Mouse (Mus musculus) gastrocnemius, postnatal 4 days (tissue): ENCODE results near the gene Cdca7. TPM values are rescaled to one million over a fixed set of nuclear protein-coding genes. Genes with fewer than 3 reads are reported as not detected.

Source experiments
- DNase-seq, 2 experiments: peaks; one replicate each; pipeline ENCODE4 v3.0.0; 2021 to 2022; ENCODE audit warnings: low spot score in 2 of 2, mixed read lengths in 2 of 2
- long read RNA-seq, 2 experiments: library from polyadenylated mRNA; stranded (forward); transcript quantifications; one replicate each; pipeline ENCODE4 v2.0.0; 2021
- total RNA-seq, 2 experiments: library from RNA; stranded (reverse); gene quantifications; 2 replicates each; pipeline ENCODE4 v1.2.3; 2021

Gene Cdca7
- 10 to 100 TPM; 16.4 to 17.6 TPM for total RNA-seq
- long read RNA-seq, experiment 1, transcript Cdca7-201 (9 exons, 2,424 nt), result major isoform, 25 of 31 reads
- long read RNA-seq, experiment 1, partial matches to known transcripts, result 2 of 31 reads
- long read RNA-seq, experiment 1, other reads (novel, unspliced or antisense), result 4 of 31 reads
- long read RNA-seq, experiment 2, transcript Cdca7-201 (9 exons, 2,424 nt), result major isoform, 34 of 46 reads
- long read RNA-seq, experiment 2, partial matches to known transcripts, result 4 of 46 reads
- long read RNA-seq, experiment 2, other reads (novel, unspliced or antisense), result 7 of 46 reads

- DNase-seq, result peak; percentile 53 to 78
These were observed at the start of gene Cdca7 for GRCm38 (mm10) chr2:72475797-72476485. Gene Cdca7, plus strand, starts transcription at chr2:72476159.

- DNase-seq, result no peak
These were observed 49.2 kb upstream of the Cdca7 start for GRCm38 (mm10) chr2:72426776-72427175.

- no peak for DNase-seq
These were observed 48.7 kb upstream of the Cdca7 start for GRCm38 (mm10) chr2:72427288-72427687.

- DNase-seq, result no peak
These were observed 36.9 kb upstream of the Cdca7 start for GRCm38 (mm10) chr2:72438941-72439533.

GRCm38 (mm10) chr2:72441010-72441409 is 34.9 kb upstream of the Cdca7 start:
- no peak for DNase-seq

GRCm38 (mm10) chr2:72442825-72443224 is 33.1 kb upstream of the Cdca7 start:
- DNase-seq, result no peak

GRCm38 (mm10) chr2:72443960-72444359 is 32.0 kb upstream of the Cdca7 start:
- no peak for DNase-seq

GRCm38 (mm10) chr2:72446106-72446505 is 29.9 kb upstream of the Cdca7 start:
- no peak for DNase-seq

GRCm38 (mm10) chr2:72446615-72447014 is 29.3 kb upstream of the Cdca7 start:
- no peak for DNase-seq

- no peak for DNase-seq
These were observed 22.4 kb upstream of the Cdca7 start for GRCm38 (mm10) chr2:72453563-72453962.

GRCm38 (mm10) chr2:72456189-72456588 is 19.8 kb upstream of the Cdca7 start:
- no peak for DNase-seq

GRCm38 (mm10) chr2:72464376-72465014 is 11.5 kb upstream of the Cdca7 start:
- no peak for DNase-seq

- DNase-seq, result no peak
These were observed 8.4 kb upstream of the Cdca7 start for GRCm38 (mm10) chr2:72467604-72468003.

GRCm38 (mm10) chr2:72471415-72472070 is 4.4 kb upstream of the Cdca7 start:
- DNase-seq, result no peak

- DNase-seq, result no peak
These were observed 1.2 kb upstream of the Cdca7 start for GRCm38 (mm10) chr2:72474531-72475287.

GRCm38 (mm10) chr2:72475423-72475796 is 549 bp upstream of the Cdca7 start:
- DNase-seq, result no peak

GRCm38 (mm10) chr2:72476486-72477211 is 690 bp downstream of the Cdca7 start:
- peak; percentile 20 to 25 for DNase-seq

- DNase-seq, result no peak
These were observed 1.3 kb downstream of the Cdca7 start for GRCm38 (mm10) chr2:72477221-72477620.

GRCm38 (mm10) chr2:72478176-72478575 is 2.2 kb downstream of the Cdca7 start:
- DNase-seq, result no peak

GRCm38 (mm10) chr2:72478921-72479320 is 3.0 kb downstream of the Cdca7 start:
- no peak for DNase-seq
